Mouse (Mus musculus) embryonic facial prominence, embryonic 14.5 days (tissue): Measurements from ENCODE around the gene Nupl2. TPM values are rescaled to one million over a fixed set of nuclear protein-coding genes. Genes with fewer than 3 reads are reported as not detected.

Experiments
- ATAC-seq: fragments of 200-750 bp; cut with Nextera tagmentation; 2 replicates; pipeline ENCODE4 v1.8.0; 2017; ENCODE audit warnings: low read depth, moderate number of reproducible peaks, moderate TSS enrichment
- DNase-seq: peaks from one replicate; pipeline ENCODE4 v3.0.0-alpha.2; 2015; ENCODE audit warnings: low spot score
- H3K27ac ChIP-seq: fragments of 300-500 bp; sonication (generic); replicated peaks from 2 replicates; pipeline ENCODE4 v1.5.1; 2014; ENCODE audit warnings: low read depth, mild to moderate bottlenecking, low read length, moderate library complexity
- H3K27me3 ChIP-seq: fragments of 300-500 bp; sonication (generic); replicated peaks from 2 replicates; pipeline ENCODE4 v1.6.1; 2014; ENCODE audit warnings: low read length; ENCODE audit not compliant: control insufficient read depth, insufficient read depth
- H3K36me3 ChIP-seq: fragments of 300-500 bp; sonication (generic); 2 replicates; pipeline ENCODE4 v1.6.1; 2014; ENCODE audit warnings: low read length, mixed read lengths; ENCODE audit not compliant: control insufficient read depth, insufficient read depth
- H3K4me1 ChIP-seq: fragments of 300-500 bp; sonication (generic); 2 replicates; pipeline ENCODE4 v1.6.1; 2014; ENCODE audit warnings: antibody characterized with exemption, low read length; ENCODE audit not compliant: control insufficient read depth, insufficient read depth
- H3K4me2 ChIP-seq: fragments of 300-500 bp; sonication (generic); 2 replicates; pipeline ENCODE4 v1.6.1; 2014; ENCODE audit warnings: low read depth, mild to moderate bottlenecking, low read length, moderate library complexity, mixed read lengths
- H3K4me3 ChIP-seq: fragments of 300-500 bp; sonication (generic); 2 replicates; pipeline ENCODE4 v1.5.1; 2014; ENCODE audit warnings: low read depth, mild to moderate bottlenecking, low read length
- H3K9ac ChIP-seq: fragments of 300-500 bp; sonication (generic); 2 replicates; pipeline ENCODE4 v1.6.1; 2014; ENCODE audit warnings: low read depth, mild to moderate bottlenecking, low read length, moderate library complexity, mixed read lengths
- H3K9me3 ChIP-seq: fragments of 300-500 bp; sonication (generic); 2 replicates; pipeline ENCODE4 v1.6.1; 2016; ENCODE audit warnings: low read length; ENCODE audit not compliant: control insufficient read depth
- WGBS: fragments of 180-500 bp; shearing (Covaris S2); extraction: QIAGEN DNeasy Blood & Tissue Kit; methylation state at CpG from one replicate; pipeline ENCODE4 v1.1.7; 2014; 5-methylcytosine and 5-hydroxymethylcytosine counted together
- polyA plus RNA-seq: library from polyadenylated mRNA; unstranded; fragments of >200 nt; fragmentation: Nextera tagmentation; extraction: Ambion mirVana; gene quantifications from 2 replicates; pipeline ENCODE4 v1.2.1, GENCODE M21; 2014

Gene Nupl2
- polyA plus RNA-seq, 1 experiment from 2014 or later = 11.2 TPM

- ATAC-seq (no peak), DNase-seq (no peak)
- no peak overlapping the region for H3K4me3 ChIP-seq
- no peaks in the 10 kb centered on the region for H3K4me1 ChIP-seq
- H3K27ac ChIP-seq = no peak overlapping the region
- no peak overlapping the region for H3K9ac ChIP-seq
- H3K36me3 ChIP-seq = no peaks in the 10 kb centered on the region
- WGBS = 82% methylated on average over 2 of the region's 2 CpGs
- no peaks in the 10 kb centered on the region for H3K27me3 ChIP-seq
- H3K9me3 ChIP-seq = no peaks in the 10 kb centered on the region
- no peak overlapping the region for H3K4me2 ChIP-seq
These were observed 27.1 kb downstream of the Nupl2 start for GRCm38 (mm10) chr5:24191821-24192220.

- no peak overlapping the region for H3K4me2 ChIP-seq
- H3K27ac ChIP-seq = no peak overlapping the region
- WGBS = 83% methylated on average over 4 of the region's 4 CpGs
- no peaks in the 10 kb centered on the region for H3K27me3 ChIP-seq
- no peaks in the 10 kb centered on the region for H3K36me3 ChIP-seq
- no peak for DNase-seq
- H3K4me1 ChIP-seq = no peaks in the 10 kb centered on the region
- H3K9ac ChIP-seq = no peak overlapping the region
- ATAC-seq = no peak
- H3K4me3 ChIP-seq = no peak overlapping the region
- H3K9me3 ChIP-seq = no peaks in the 10 kb centered on the region
These were observed 36.2 kb downstream of the Nupl2 start for GRCm38 (mm10) chr5:24201006-24201405.

DNA sequence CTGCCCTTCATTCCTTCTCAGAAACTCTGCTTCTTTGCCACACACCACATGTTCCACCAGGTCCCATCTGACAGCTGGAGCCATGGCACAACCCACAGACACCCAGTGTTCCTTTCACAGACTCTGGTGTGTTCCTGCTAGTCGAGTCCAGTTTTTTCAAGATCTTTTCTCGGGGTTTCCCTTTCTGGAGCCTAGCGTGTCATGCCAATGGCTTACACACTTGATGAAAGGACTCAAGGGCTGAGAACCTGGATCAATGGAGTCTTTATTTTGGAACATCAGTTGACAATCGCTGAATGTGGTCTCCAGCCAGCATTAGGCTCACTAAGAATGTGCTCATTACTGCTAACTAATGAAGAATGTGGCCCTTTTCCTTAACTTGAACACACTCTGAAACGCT lies 37.7 kb downstream of the Nupl2 start:
- H3K4me2 ChIP-seq = no peak overlapping the region
- H3K4me1 ChIP-seq = no peaks in the 10 kb centered on the region
- DNase-seq = no peak
- H3K4me3 ChIP-seq = no peak overlapping the region
- no peaks in the 10 kb centered on the region for H3K36me3 ChIP-seq
- no peaks in the 10 kb centered on the region for H3K9me3 ChIP-seq
- no peak for ATAC-seq
- WGBS = 69% methylated on average over 5 of the region's 5 CpGs
- no peak overlapping the region for H3K9ac ChIP-seq
- no peaks in the 10 kb centered on the region for H3K27me3 ChIP-seq
- no peak overlapping the region for H3K27ac ChIP-seq

GRCm38 (mm10) chr5:24203266-24203665 lies 38.5 kb downstream of the Nupl2 start:
- Histone ChIP-seq H3K4me1 (no peaks in the 10 kb centered on the region), H3K36me3 (no peaks in the 10 kb centered on the region), H3K9ac (no peak overlapping the region), H3K9me3 (no peaks in the 10 kb centered on the region), H3K4me2 (no peak overlapping the region), H3K4me3 (no peak overlapping the region), H3K27ac (no peak overlapping the region), H3K27me3 (no peaks in the 10 kb centered on the region)
- DNase-seq (no peak), ATAC-seq (no peak)
- WGBS = 69% methylated on average over 5 of the region's 5 CpGs

DNA sequence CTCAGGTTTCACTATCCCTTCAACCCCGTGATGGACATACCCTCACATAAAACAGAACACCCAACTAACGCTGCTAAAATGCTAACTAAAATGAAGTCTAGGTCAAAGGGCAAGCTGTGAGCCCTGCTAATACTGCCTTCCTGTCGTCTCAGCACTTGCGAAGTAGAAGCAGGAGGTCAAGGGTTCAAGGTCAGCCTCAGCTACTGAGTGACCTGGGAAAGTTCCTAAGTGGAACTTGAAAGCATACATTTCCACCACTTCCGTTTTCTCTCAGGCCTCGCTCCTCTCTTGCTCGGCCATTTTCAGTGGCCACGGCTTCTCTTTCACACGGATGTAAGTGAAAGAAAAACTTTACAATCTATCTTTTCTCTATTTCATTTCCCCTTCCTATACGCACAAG lies 43.2 kb downstream of the Nupl2 start:
- H3K27ac ChIP-seq = no peak overlapping the region
- no peaks in the 10 kb centered on the region for H3K27me3 ChIP-seq
- no peak overlapping the region for H3K9ac ChIP-seq
- no peaks in the 10 kb centered on the region for H3K4me1 ChIP-seq
- H3K4me3 ChIP-seq = no peak overlapping the region
- DNase-seq (no peak), ATAC-seq (no peak)
- 53% methylated on average over 10 of the region's 10 CpGs for WGBS
- no peaks in the 10 kb centered on the region for H3K9me3 ChIP-seq
- no peak overlapping the region for H3K4me2 ChIP-seq
- H3K36me3 ChIP-seq = no peaks in the 10 kb centered on the region

DNA sequence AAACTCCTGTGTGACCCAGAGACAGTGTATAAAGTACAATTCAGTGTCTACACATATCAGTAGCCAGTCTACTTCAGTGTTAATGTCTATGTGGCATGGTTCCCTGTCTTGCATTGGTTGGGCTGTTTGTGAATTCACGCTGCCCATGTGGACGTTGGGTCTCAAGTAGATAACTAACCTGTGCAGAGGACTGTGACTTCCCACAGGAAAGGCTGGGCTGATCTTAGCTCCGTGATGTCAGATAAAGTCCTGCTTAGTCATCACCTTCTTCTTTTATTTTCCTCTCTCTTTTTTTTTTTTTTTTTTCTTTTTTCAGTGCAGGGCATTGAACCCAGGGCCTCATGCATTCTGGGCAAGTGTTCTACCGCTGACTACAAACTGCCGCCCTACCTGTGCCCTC lies 43.7 kb downstream of the Nupl2 start:
- no peaks in the 10 kb centered on the region for H3K36me3 ChIP-seq
- no peak overlapping the region for H3K9ac ChIP-seq
- H3K4me2 ChIP-seq = no peak overlapping the region
- H3K9me3 ChIP-seq = no peaks in the 10 kb centered on the region
- H3K4me1 ChIP-seq = no peaks in the 10 kb centered on the region
- H3K4me3 ChIP-seq = no peak overlapping the region
- WGBS = 89% methylated on average over 5 of the region's 5 CpGs
- H3K27ac ChIP-seq = no peak overlapping the region
- H3K27me3 ChIP-seq = no peaks in the 10 kb centered on the region
- no peak for ATAC-seq
- no peak for DNase-seq

- no peak for ATAC-seq
- DNase-seq = peak; percentile 29
These were observed 49.2 kb downstream of the Nupl2 start for GRCm38 (mm10) chr5:24213861-24214546.

GRCm38 (mm10) chr5:24214547-24214878 lies 49.8 kb downstream of the Nupl2 start:
- Histone ChIP-seq H3K36me3 (no peaks in the 10 kb centered on the region), H3K9me3 (no peaks in the 10 kb centered on the region)
- no peak for ATAC-seq

More at GRCm38 (mm10) chr5:24213861-24214546, 49.2 kb downstream of the Nupl2 start:
- Histone ChIP-seq H3K36me3 (no peaks in the 10 kb centered on the region), H3K9ac (no peak overlapping the region), H3K4me3 (no peak overlapping the region), H3K9me3 (no peaks in the 10 kb centered on the region), H3K27ac (no peak overlapping the region), H3K4me2 (no peak overlapping the region), H3K27me3 (no peaks in the 10 kb centered on the region), H3K4me1 (no peaks in the 10 kb centered on the region)
- WGBS = 65% methylated on average over 3 of the region's 3 CpGs

GRCm38 (mm10) chr5:24214900-24215299 lies 50.1 kb downstream of the Nupl2 start:
- Histone ChIP-seq H3K27me3 (no peaks in the 10 kb centered on the region), H3K36me3 (no peaks in the 10 kb centered on the region), H3K9ac (no peak overlapping the region), H3K27ac (no peak overlapping the region), H3K4me1 (no peaks in the 10 kb centered on the region), H3K4me2 (no peak overlapping the region), H3K4me3 (no peak overlapping the region), H3K9me3 (no peaks in the 10 kb centered on the region)
- WGBS = 69% methylated on average over 1 of the region's 1 CpGs
- DNase-seq (no peak), ATAC-seq (no peak)

More at GRCm38 (mm10) chr5:24214547-24214878, 49.8 kb downstream of the Nupl2 start:
- DNase-seq = no peak
- WGBS = 68% methylated on average over 1 of the region's 1 CpGs
- Histone ChIP-seq H3K27ac (no peak overlapping the region), H3K9ac (no peak overlapping the region), H3K4me1 (no peaks in the 10 kb centered on the region), H3K4me3 (no peak overlapping the region), H3K4me2 (no peak overlapping the region), H3K27me3 (no peaks in the 10 kb centered on the region)
